Mouse (Mus musculus) midbrain, embryonic 13.5 days (tissue): ENCODE data around the gene Nfic. TPM values are rescaled to one million over a fixed set of nuclear protein-coding genes. Genes with fewer than 3 reads are reported as not detected.

Experiments
- ATAC-seq: fragments of 200-750 bp; cut with Nextera tagmentation; 2 replicates; pipeline ENCODE4 v1.8.0; 2017; ENCODE audit warnings: mild to moderate bottlenecking, moderate TSS enrichment, moderate library complexity
- H3K27ac ChIP-seq: fragments of 300-500 bp; sonication (generic); 2 replicates; pipeline ENCODE4 v1.5.1; 2015; ENCODE audit warnings: inconsistent platforms, mild to moderate bottlenecking, moderate library complexity
- H3K27me3 ChIP-seq: fragments of 300-500 bp; sonication (generic); 2 replicates; pipeline ENCODE4 v1.6.1; 2015; ENCODE audit warnings: mild to moderate bottlenecking, inconsistent platforms
- H3K36me3 ChIP-seq: fragments of 300-500 bp; sonication (generic); 2 replicates; pipeline ENCODE4 v1.6.1; 2015; ENCODE audit warnings: mild to moderate bottlenecking, inconsistent platforms
- H3K4me1 ChIP-seq: fragments of 300-500 bp; sonication (generic); replicated peaks from 2 replicates; pipeline ENCODE4 v1.6.1; 2015; ENCODE audit warnings: inconsistent platforms
- H3K4me2 ChIP-seq: fragments of 300-500 bp; sonication (generic); replicated peaks from 2 replicates; pipeline ENCODE4 v1.6.1; 2015; ENCODE audit warnings: moderate library complexity, mild to moderate bottlenecking, inconsistent platforms
- H3K4me3 ChIP-seq: fragments of 300-500 bp; sonication (generic); replicated peaks from 2 replicates; pipeline ENCODE4 v1.5.1; 2015; ENCODE audit warnings: mild to moderate bottlenecking, inconsistent platforms
- H3K9ac ChIP-seq: fragments of 300-500 bp; sonication (generic); replicated peaks from 2 replicates; pipeline ENCODE4 v1.6.1; 2015; ENCODE audit warnings: mild to moderate bottlenecking, inconsistent platforms
- H3K9me3 ChIP-seq: fragments of 300-500 bp; sonication (generic); 2 replicates; pipeline ENCODE4 v1.6.1; 2016; ENCODE audit warnings: mild to moderate bottlenecking, inconsistent platforms
- WGBS: fragments of 180-500 bp; shearing (Covaris S2); methylation state at CpG from one replicate; pipeline ENCODE4 v1.1.7; 2015; 5-methylcytosine and 5-hydroxymethylcytosine counted together
- polyA plus RNA-seq: library from polyadenylated mRNA; unstranded; fragments of >200 nt; fragmentation: Nextera tagmentation; extraction: Ambion mirVana; gene quantifications from 2 replicates; pipeline ENCODE4 v1.2.1, GENCODE M21; 2015

Gene Nfic
- polyA plus RNA-seq, 1 experiment from 2014 or later = 15.2 TPM

DNA sequence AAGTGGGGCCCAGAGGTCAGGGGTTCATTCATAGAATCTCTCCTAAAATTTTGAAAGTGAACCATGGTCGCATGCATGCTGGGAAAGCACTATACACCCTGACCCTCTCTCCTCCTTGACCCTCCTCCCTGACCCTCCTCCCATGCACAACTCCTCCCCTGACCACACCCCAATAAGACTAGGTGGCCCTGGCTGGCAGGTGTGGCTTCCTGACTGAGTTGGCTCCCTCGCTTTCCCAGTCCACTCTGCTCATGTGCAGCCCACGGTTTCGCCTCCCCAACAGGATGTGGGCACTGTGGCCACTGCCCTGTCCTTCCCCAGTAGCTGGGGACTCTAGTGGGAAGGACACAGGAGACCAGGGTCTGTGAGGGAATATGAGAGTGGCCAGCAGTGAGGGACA lies 45.1 kb downstream of the Nfic start:
- H3K9ac ChIP-seq = no peak overlapping the region
- no peak for ATAC-seq
- H3K9me3 ChIP-seq = no peaks in the 10 kb centered on the region
- WGBS = 72% methylated on average over 4 of the region's 4 CpGs
- no peak overlapping the region for H3K27ac ChIP-seq
- peaks cover 30% of the 10 kb centered on the region for H3K36me3 ChIP-seq
- H3K27me3 ChIP-seq = peaks cover 37% of the 10 kb centered on the region
- H3K4me2 ChIP-seq = no peak overlapping the region
- H3K4me1 ChIP-seq = peaks cover 93% of the 10 kb centered on the region
- no peak overlapping the region for H3K4me3 ChIP-seq

DNA sequence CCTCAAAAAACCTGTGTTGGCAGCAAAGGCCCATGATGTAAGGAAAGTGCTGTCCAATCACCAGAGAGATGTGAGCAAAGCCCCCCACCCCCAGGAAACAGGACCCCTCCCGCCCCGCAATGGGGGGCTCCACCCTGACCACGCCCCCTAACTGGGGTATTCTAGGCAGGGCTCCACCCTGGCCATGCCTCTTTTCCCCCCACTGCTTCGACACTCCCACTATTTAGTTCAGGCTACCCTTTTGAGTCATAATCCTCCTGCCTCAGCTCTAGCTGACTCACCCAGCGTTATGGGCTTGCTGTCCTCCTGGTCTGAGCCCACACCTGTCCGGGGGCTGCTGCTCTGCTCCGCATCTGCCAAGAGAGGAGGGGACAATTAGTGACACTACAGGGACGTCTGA lies 46.1 kb downstream of the Nfic start:
- H3K4me2 ChIP-seq = 0 out of 2 replicates have a peak overlapping the region, but pooled peaks have one; percentile 9
- H3K4me1 ChIP-seq = peaks cover 82% of the 10 kb centered on the region
- no peak overlapping the region for H3K4me3 ChIP-seq
- peaks cover 38% of the 10 kb centered on the region for H3K36me3 ChIP-seq
- H3K9ac ChIP-seq = no peak overlapping the region
- no peak overlapping the region; the same call in 1 of the 2 replicates for H3K27ac ChIP-seq
- 17% methylated on average over 8 of the region's 8 CpGs for WGBS
- no peak for ATAC-seq
- H3K27me3 ChIP-seq = peaks cover 43% of the 10 kb centered on the region
- no peaks in the 10 kb centered on the region for H3K9me3 ChIP-seq

DNA sequence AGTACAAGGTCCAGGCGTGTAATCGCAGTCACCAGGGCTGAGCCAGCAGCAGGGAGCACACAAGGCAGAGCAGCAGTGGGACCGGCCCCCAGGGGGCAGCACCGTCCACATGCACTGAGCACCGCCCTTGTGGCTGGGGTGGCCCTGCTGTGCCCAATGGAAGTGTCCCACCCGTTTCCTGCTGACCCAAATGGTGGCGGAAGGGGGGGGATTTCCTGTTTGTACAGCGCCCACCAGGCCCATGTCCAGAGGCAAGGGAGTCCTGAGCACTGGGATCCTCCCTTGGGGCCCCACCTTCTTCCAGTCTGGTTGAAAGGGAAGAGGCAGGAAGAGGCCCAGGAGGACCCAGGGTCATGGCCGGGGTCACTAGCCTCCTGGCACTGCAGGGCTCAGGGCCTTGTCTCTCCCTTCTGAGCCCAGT lies 46.6 kb downstream of the Nfic start:
- WGBS = 21% methylated on average over 9 of the region's 9 CpGs
- ATAC-seq = peak; percentile 34; the same call in 1 of the 2 replicates
- Histone ChIP-seq H3K4me2 (no peak overlapping the region), H3K36me3 (peaks cover 42% of the 10 kb centered on the region), H3K27me3 (peaks cover 46% of the 10 kb centered on the region), H3K4me3 (no peak overlapping the region), H3K9me3 (no peaks in the 10 kb centered on the region), H3K9ac (no peak overlapping the region), H3K27ac (no peak overlapping the region), H3K4me1 (peaks cover 78% of the 10 kb centered on the region)

DNA sequence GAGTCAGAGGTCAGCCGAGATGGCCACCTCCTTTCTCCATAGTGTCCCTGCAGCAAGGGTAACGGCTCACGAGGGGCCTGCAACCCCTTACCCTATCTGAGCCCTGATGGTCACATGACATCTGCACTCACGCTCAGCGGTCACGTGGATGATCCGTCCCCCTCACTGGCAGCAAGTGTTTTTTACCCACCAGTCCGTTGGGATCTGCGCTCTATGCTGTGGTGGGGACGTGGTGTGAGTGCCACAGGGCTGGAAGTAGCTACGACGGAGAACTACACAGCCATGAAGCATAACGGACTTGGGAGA lies 47.1 kb downstream of the Nfic start:
- ATAC-seq = no peak
- Histone ChIP-seq H3K36me3 (peaks cover 44% of the 10 kb centered on the region), H3K9me3 (no peaks in the 10 kb centered on the region), H3K9ac (0 out of 2 replicates have a peak overlapping the region, but pooled peaks have one; percentile 6), H3K4me2 (no peak overlapping the region), H3K27ac (no peak overlapping the region), H3K4me1 (peaks cover 77% of the 10 kb centered on the region), H3K4me3 (no peak overlapping the region), H3K27me3 (peaks cover 48% of the 10 kb centered on the region)
- 48% methylated on average over 13 of the region's 13 CpGs for WGBS

DNA sequence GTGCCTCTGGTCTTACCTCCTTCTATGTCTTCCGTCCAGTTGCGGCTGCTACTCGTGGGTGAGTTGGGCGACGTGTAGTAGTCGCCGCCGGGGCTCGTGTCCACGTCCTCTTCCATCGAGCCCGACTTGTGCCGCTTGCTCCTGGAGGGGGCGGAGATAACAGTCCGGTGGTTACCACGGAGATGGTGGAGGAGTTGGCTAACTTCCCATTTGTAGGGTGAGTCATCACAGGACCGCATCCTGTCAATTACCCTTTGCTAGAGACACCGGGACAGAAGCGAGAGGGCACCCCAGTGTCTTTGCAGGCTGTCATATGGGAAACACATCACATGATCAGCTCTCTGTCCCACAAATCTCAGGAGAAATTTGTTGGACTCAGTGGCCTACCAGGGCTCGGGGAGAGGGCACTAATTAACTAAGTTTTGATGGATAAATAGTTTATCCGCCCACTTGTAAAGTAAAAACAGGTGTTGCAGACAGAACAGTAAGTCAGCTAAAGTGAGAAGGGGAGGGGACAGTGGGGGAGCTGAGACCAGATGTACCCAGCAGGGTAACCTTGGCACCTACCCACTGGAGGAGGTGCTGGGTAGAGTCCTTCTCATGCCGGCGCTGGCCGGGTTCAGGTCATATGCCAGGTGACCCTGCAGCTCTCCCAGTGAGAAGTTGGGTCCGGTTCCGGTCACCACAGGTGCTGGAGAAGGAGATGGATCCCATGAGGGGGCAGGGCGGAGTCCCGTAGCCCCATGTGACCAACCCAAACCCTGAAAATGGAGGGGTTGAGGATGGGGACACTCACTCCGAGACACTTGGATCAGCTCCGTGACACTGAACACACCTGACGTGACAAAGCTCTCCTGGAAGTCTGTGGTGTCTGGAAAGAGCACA lies 47.7 kb downstream of the Nfic start:
- H3K9me3 ChIP-seq = no peaks in the 10 kb centered on the region
- H3K4me1 ChIP-seq = peaks cover 77% of the 10 kb centered on the region
- H3K9ac ChIP-seq = peak overlapping the region; percentile 39; the same call in 1 of the 2 replicates
- H3K27me3 ChIP-seq = peaks cover 48% of the 10 kb centered on the region
- H3K4me3 ChIP-seq = no peak overlapping the region; the same call in 1 of the 2 replicates
- 0 out of 2 replicates have a peak overlapping the region, but pooled peaks have one; percentile 5 for H3K27ac ChIP-seq
- H3K4me2 ChIP-seq = peak overlapping the region; percentile 33
- WGBS = 28% methylated on average over 31 of the region's 31 CpGs
- peaks cover 44% of the 10 kb centered on the region for H3K36me3 ChIP-seq
- no peak for ATAC-seq

DNA sequence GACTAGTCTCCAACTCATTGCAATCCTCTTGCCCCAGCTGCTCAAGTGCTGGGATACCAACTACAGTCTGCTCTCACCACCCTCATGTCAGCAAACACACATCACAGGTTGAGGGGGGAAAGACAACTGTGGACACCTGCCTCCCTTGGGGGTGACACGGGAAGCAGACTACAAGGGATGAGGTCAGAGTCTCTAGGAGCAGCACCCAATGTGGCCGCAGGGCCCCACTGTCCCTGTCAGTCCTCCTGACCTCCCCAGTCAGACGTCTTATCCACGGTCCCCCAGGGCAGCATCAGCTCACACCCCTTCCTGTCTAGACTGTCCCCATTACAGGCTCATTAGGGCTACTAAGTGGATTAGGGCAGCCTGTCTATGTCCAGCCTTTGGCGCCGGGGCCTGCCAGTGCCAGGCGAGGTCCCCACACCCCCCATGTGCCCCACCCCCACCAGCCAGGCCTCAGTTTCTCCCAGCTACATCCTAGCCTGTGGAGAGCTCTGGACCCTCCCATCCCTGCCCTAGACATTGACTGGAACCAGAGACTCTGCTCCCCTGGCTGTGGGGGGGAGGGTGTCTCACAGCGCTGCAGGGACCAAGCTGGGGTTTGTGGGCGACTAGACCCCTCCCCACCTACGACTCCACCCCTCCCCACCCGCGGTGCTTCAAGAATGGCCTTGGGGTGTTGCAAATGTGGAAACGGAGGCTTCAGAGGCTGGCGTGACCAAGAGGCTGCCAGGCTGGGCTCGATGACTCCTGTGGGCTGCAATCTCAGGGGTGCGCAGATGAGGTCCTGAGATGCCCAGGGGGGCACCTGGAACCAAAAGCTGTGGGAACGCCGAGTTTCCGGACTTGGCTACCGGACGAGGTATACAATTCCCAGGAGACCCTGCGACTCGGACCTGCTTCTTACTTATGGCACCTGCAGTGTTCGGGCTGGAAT lies 48.7 kb downstream of the Nfic start:
- 27% methylated on average over 24 of the region's 24 CpGs for WGBS
- Histone ChIP-seq H3K27ac (0 out of 2 replicates have a peak overlapping the region, but pooled peaks have one; percentile 5), H3K9ac (peak overlapping the region; percentile 39; the same call in 1 of the 2 replicates), H3K27me3 (peaks cover 48% of the 10 kb centered on the region), H3K9me3 (no peaks in the 10 kb centered on the region), H3K4me2 (peak overlapping the region; percentile 33), H3K4me3 (no peak overlapping the region; the same call in 1 of the 2 replicates), H3K36me3 (peaks cover 44% of the 10 kb centered on the region), H3K4me1 (peaks cover 77% of the 10 kb centered on the region)
- no peak for ATAC-seq

DNA sequence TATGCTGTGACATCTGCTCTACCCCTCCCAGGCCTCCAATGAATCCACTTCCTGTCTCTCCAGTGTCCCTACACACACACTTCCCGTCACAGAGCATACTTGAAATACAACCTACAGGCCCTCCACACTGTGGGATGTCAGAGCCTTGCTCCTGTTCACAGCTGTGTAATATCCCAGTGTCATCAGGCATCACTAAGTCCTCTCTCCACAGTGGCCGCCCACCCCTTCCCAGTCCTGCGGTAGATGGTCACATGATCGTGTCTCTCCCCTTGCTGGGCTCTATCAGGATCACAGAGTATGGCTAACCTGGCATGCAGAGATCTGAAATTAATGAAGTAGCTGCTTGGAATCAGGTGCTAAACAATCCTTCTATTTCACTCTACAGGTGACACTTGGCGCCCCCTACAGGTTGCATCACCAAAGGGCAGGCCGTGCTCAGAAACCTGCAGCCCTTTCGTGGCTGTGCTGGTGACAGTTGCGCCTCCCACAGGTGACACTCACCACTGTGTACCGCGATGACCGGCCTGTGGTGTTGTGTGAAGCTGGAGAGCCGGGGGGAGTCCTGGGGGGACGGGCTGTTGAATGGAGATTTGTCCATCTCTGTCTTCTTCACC lies 49.7 kb downstream of the Nfic start:
- Histone ChIP-seq H3K9ac (no peak overlapping the region), H3K36me3 (peaks cover 44% of the 10 kb centered on the region), H3K27ac (no peak overlapping the region), H3K4me3 (no peak overlapping the region), H3K4me1 (peaks cover 78% of the 10 kb centered on the region), H3K27me3 (peaks cover 48% of the 10 kb centered on the region), H3K9me3 (no peaks in the 10 kb centered on the region), H3K4me2 (no peak overlapping the region)
- ATAC-seq = no peak
- 46% methylated on average over 13 of the region's 13 CpGs for WGBS

DNA sequence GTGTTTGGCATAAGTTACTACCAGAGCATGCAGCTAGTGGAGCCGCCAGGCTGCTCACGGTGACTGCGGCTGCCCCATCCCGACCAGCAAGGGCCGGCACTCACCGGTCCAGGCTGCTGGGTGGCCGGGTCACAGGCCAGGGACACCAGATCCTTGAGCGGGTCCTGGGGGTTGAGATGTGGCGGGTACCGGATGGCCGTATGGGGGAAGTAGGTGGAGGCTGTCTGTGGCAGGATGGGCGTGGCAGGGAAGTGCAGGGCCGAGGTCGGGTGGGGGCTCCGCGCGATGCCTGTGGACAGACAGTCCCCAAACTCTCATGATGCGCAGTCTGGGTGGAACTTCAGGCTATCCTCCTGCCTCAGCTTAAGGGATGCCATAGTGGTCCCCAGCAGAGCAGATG lies 50.7 kb downstream of the Nfic start:
- Histone ChIP-seq H3K27ac (no peak overlapping the region), H3K4me1 (peaks cover 80% of the 10 kb centered on the region), H3K36me3 (peaks cover 53% of the 10 kb centered on the region), H3K4me3 (no peak overlapping the region), H3K9me3 (no peaks in the 10 kb centered on the region), H3K4me2 (no peak overlapping the region), H3K27me3 (peaks cover 48% of the 10 kb centered on the region), H3K9ac (no peak overlapping the region)
- WGBS = 63% methylated on average over 18 of the region's 18 CpGs
- no peak for ATAC-seq

DNA sequence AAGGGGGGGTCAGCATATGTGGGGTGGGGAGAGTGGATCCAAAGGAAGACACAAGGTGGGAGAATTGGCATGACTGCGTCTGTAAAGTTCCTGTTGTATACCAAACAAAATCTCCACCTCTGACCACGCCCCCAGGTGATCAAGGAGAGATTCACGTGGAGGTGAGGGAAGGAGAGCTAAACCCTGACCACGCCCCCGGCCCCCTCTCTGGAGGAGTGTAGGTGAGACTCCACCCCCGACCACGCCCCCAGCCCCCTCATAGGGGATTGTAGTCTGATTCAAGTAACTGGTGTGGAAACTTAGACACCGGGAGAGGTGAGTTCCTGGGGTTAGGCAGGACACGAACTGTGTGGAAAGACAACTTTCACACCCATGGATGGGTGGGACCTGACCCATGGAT lies 51.4 kb downstream of the Nfic start:
- ATAC-seq = no peak
- no peak overlapping the region for H3K9ac ChIP-seq
- H3K4me3 ChIP-seq = no peak overlapping the region
- H3K4me1 ChIP-seq = peaks cover 79% of the 10 kb centered on the region
- WGBS = 20% methylated on average over 9 of the region's 9 CpGs
- H3K4me2 ChIP-seq = no peak overlapping the region
- H3K9me3 ChIP-seq = no peaks in the 10 kb centered on the region
- H3K27ac ChIP-seq = peak overlapping the region; percentile 44; the same call in 1 of the 2 replicates
- H3K27me3 ChIP-seq = peaks cover 46% of the 10 kb centered on the region
- peaks cover 58% of the 10 kb centered on the region for H3K36me3 ChIP-seq

DNA sequence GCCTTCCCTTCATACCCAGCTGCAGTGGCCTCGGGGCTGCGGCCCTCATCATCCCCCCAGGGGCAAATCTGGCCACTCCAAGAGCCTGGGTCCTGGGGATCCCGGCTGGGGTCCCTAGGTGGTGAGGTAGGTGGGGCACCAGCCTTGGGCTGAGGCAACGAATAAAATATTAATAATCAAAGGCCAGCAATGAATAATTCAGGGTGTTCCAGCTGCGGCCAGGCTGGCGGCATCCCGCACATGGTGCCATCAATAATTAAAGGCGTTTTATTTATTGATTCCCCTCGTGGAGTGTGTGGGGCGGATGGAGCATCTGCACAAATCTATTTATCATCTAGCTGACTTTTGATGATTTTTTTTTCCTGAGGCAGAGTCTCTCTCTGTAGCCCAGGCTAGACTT lies 51.9 kb downstream of the Nfic start:
- no peak for ATAC-seq
- Histone ChIP-seq H3K36me3 (peaks cover 58% of the 10 kb centered on the region), H3K27ac (peak overlapping the region; percentile 82), H3K4me1 (peaks cover 75% of the 10 kb centered on the region), H3K9ac (no peak overlapping the region), H3K4me3 (no peak overlapping the region), H3K4me2 (peak overlapping the region; percentile 19; the same call in 1 of the 2 replicates), H3K27me3 (peaks cover 41% of the 10 kb centered on the region), H3K9me3 (no peaks in the 10 kb centered on the region)
- WGBS = 40% methylated on average over 10 of the region's 10 CpGs

DNA sequence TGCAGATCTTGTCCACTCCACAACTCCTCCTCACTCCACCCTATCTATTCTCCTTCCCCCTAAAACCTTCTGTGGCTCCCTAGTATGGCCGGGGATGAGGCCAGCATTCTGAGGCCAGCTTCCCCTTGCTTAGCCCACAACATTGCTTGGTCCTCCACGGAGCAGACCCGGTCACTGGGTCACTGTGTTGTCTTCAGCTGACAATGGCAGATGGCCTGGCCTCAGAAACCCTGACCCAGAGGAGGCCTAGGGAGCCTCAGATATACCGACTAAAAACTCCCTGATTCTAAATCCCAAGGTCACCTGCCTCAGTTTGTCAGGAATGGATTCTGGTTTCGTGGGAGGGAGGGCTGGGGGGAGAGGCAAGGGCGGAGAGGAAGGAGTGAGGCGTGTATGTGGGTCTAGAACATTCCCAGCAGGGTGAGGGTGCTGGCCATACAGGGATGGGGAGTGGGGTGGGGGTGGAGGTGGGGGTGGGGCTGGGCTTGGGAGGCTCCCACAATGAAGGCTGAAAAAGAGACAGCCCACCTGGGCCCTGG lies 53.1 kb downstream of the Nfic start:
- Histone ChIP-seq H3K4me1 (peaks cover 66% of the 10 kb centered on the region), H3K9me3 (no peaks in the 10 kb centered on the region), H3K27me3 (peaks cover 28% of the 10 kb centered on the region), H3K4me2 (peak overlapping the region; percentile 34), H3K36me3 (peaks cover 47% of the 10 kb centered on the region), H3K27ac (peak overlapping the region; percentile 82), H3K4me3 (peak overlapping the region; percentile 14; the same call in 1 of the 2 replicates), H3K9ac (peak overlapping the region; percentile 42)
- ATAC-seq = no peak; the same call in 1 of the 2 replicates
- 14% methylated on average over 6 of the region's 7 CpGs for WGBS
